Mouse (Mus musculus): ENCODE data around the gene Smim24.

DNA sequence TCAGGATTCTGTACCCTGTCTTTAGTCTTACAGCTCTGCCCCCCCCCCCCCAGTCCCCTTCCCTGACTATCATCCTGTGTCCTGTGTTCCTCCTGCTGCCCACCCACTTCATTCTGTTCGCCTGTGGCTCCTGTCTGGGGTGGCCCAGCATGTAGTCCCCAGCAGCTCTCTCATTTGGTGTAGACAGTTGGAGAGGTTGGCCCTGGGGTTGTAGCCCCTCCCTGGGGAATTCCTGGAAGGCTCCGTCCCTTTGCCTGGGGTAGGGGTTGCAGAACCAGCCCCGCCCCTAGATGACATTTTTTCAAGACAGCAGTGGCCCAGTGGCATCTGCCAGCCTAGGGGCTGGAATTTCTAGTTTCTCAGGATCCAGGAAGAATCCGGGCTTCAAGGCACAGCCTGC, 34.6 kb upstream of the Smim24 start:
- TF ChIP-seq POLR2A (IDR thresholded peaks at IDR 0.05; ENCODE audit: control insufficient read depth, low read depth, low read length): no peak
- no peak for TF ChIP-seq CTCF (IDR thresholded peaks at IDR 0.05; ENCODE audit: control insufficient read depth, insufficient read depth, insufficient replicate concordance, low read depth, low read length)
